Mouse (Mus musculus): ENCODE results near the gene Dpp9. TPM values are rescaled to one million over a fixed set of nuclear protein-coding genes. Genes with fewer than 3 reads are reported as not detected.

Dpp9 gene
- polyA plus RNA-seq, 1 experiment, result 85.6 TPM

DNA sequence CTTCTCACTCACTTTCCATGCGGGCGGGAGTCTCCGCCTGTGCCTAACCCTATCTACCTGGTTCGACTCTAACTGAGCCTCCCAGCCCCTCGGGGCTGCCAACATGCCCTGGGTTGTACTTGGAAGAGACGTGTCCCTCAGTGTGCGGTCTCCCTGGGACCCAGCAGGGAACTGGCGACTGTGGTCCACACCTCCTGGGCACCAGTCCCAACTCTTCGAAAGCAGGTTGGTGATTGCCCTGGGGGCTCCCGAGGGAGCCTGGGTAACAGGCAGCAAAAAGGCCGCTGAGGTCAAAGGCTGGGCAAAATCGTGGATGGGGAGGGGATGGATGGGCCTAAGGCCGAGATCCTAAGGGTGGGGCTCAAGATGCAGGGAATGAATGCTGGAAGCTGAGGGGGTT, 1.0 kb downstream of the Dpp9 start:
- TF ChIP-seq POLR2A (IDR thresholded peaks at IDR 0.05; ENCODE audit: control insufficient read depth, extremely low read depth, insufficient read depth, low read length, poor library complexity) (no peak), CTCF (IDR thresholded peaks at IDR 0.05; ENCODE audit: borderline replicate concordance, control insufficient read depth, extremely low read depth, insufficient read depth, low read length, poor library complexity) (no peak)
- Histone ChIP-seq H3K36me3 (ENCODE audit: control insufficient read depth, insufficient read depth, low read length) (no peaks in the 10 kb centered on the region), H3K27ac (ENCODE audit: control insufficient read depth, insufficient read depth, low read length) (no peak overlapping the region), H3K4me1 (replicated peaks; ENCODE audit: control insufficient read depth, insufficient read depth, low read length) (peaks cover 24% of the 10 kb centered on the region), H3K27me3 (ENCODE audit: control insufficient read depth, insufficient read depth, low read length) (no peaks in the 10 kb centered on the region), H3K4me3 (ENCODE audit: control insufficient read depth, insufficient read depth, low read length) (no peak overlapping the region)
- 90% methylated on average over 13 of the region's 13 CpGs for whole genome bisulfite sequencing
- DNase-seq, result no peak

DNA sequence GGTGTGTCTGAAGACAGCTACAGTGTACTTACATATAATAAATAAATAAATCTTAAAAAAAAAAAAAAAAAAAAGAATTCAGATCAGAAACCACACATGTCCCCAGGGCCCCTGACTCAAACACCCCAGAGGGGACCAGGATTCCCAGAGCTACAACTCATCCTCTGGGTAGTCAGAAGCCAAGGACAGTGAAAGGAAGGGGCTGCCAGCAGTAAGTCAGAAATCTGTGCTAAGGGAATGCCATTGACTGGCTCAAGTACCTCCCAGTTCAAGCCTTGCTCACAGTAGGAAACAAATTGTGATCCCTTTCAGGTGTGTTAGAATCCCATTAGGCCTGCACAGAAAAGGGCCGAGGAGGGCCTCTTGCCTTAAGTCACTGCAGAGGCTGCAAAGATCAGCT, 4.5 kb downstream of the Dpp9 start:
- Histone ChIP-seq H3K27ac (ENCODE audit: control insufficient read depth, insufficient read depth, low read length) (no peak overlapping the region), H3K36me3 (ENCODE audit: control insufficient read depth, insufficient read depth, low read length) (peaks cover 16% of the 10 kb centered on the region), H3K27me3 (ENCODE audit: control insufficient read depth, insufficient read depth, low read length) (no peaks in the 10 kb centered on the region), H3K4me3 (ENCODE audit: control insufficient read depth, insufficient read depth, low read length) (no peak overlapping the region), H3K4me1 (replicated peaks; ENCODE audit: control insufficient read depth, insufficient read depth, low read length) (peaks cover 24% of the 10 kb centered on the region)
- TF ChIP-seq CTCF (IDR thresholded peaks at IDR 0.05; ENCODE audit: borderline replicate concordance, control insufficient read depth, extremely low read depth, insufficient read depth, low read length, poor library complexity), result no peak
- TF ChIP-seq POLR2A (IDR thresholded peaks at IDR 0.05; ENCODE audit: control insufficient read depth, extremely low read depth, insufficient read depth, low read length, poor library complexity), result no peak
- 100% methylated on average over 1 of the region's 1 CpGs for WGBS
- no peak for DNase-seq

DNA sequence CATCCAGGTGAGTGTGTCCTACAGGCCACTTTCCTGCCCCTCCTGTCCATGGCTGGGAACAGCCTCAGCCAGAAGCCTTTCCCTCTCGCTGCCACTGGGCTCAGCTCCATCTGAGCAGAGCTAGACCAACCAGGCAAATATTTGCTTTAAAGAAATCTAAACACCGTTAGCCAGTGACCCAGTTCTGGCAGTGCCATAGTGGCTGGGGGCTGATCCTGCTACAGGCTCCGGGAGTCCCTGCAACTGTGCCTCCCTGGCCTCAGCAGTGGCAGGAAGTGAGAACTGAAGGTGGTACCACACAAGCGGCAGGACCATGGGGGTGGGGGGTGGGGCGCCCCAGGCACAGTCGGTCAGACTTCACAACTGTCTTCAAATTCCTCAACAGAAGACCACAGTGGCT, 6.0 kb downstream of the Dpp9 start:
- 14% methylated on average over 6 of the region's 6 CpGs for WGBS
- H3K36me3 ChIP-seq (ENCODE audit: control insufficient read depth, insufficient read depth, low read length), result peaks cover 16% of the 10 kb centered on the region
- TF ChIP-seq CTCF (IDR thresholded peaks at IDR 0.05; ENCODE audit: borderline replicate concordance, control insufficient read depth, extremely low read depth, insufficient read depth, low read length, poor library complexity), result no peak
- no peak for TF ChIP-seq POLR2A (IDR thresholded peaks at IDR 0.05; ENCODE audit: control insufficient read depth, extremely low read depth, insufficient read depth, low read length, poor library complexity)
- peaks cover 14% of the 10 kb centered on the region for H3K4me1 ChIP-seq (replicated peaks; ENCODE audit: control insufficient read depth, insufficient read depth, low read length)
- H3K27ac ChIP-seq (ENCODE audit: control insufficient read depth, insufficient read depth, low read length), result no peak overlapping the region
- H3K4me3 ChIP-seq (ENCODE audit: control insufficient read depth, insufficient read depth, low read length), result no peak overlapping the region
- H3K27me3 ChIP-seq (ENCODE audit: control insufficient read depth, insufficient read depth, low read length), result no peaks in the 10 kb centered on the region
- no peak for DNase-seq

DNA sequence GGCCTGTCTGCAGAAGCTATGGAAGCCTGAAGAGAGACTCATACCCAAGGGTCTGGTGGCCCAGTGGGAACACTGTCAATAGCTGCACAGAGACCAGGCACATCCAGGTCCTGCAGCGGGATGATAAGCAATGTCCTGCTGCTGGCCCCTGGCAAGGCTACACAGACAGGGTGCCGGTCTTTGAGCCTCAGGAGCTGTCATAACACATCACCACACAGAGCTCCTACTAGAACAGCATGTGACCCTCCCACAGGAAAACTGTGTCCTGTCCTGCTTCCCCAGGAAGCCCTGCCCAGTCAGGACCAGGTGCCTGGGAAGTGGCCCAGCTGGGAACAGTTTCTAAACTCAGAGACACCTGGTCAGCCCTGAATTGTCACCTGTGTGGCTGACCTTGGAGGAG, 7.6 kb downstream of the Dpp9 start:
- H3K4me3 ChIP-seq (ENCODE audit: control insufficient read depth, insufficient read depth, low read length), result no peak overlapping the region
- peaks cover 8% of the 10 kb centered on the region; the same call in 1 of the 2 replicates for H3K4me1 ChIP-seq (replicated peaks; ENCODE audit: control insufficient read depth, insufficient read depth, low read length)
- peaks cover 23% of the 10 kb centered on the region for H3K36me3 ChIP-seq (ENCODE audit: control insufficient read depth, insufficient read depth, low read length)
- WGBS, result 98% methylated on average over 2 of the region's 2 CpGs
- no peaks in the 10 kb centered on the region for H3K27me3 ChIP-seq (ENCODE audit: control insufficient read depth, insufficient read depth, low read length)
- H3K27ac ChIP-seq (ENCODE audit: control insufficient read depth, insufficient read depth, low read length), result no peak overlapping the region
- TF ChIP-seq POLR2A (IDR thresholded peaks at IDR 0.05; ENCODE audit: control insufficient read depth, extremely low read depth, insufficient read depth, low read length, poor library complexity) (no peak), CTCF (IDR thresholded peaks at IDR 0.05; ENCODE audit: borderline replicate concordance, control insufficient read depth, extremely low read depth, insufficient read depth, low read length, poor library complexity) (no peak)
- no peak for DNase-seq

DNA sequence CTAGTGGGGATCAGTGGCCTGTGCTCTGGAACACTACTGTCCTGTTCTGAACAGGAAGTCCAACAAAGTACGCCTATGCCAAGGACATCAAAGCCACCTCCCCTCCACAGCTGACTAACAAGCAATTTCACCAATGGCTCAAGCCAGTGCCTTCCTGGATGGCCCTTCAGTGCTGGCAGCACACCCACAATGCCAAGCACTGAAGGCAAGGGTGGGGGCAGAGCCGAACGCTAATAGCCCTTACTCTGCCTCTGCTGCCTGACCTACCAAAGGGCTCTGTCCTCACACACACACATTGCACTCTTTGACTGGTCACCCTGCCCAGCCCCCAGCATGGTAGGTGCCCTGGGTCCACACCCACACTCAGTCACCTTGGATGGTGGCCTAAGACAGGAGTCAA, 9.9 kb downstream of the Dpp9 start:
- Histone ChIP-seq H3K4me3 (ENCODE audit: control insufficient read depth, insufficient read depth, low read length) (no peak overlapping the region), H3K36me3 (ENCODE audit: control insufficient read depth, insufficient read depth, low read length) (peaks cover 43% of the 10 kb centered on the region), H3K27me3 (ENCODE audit: control insufficient read depth, insufficient read depth, low read length) (no peaks in the 10 kb centered on the region), H3K27ac (ENCODE audit: control insufficient read depth, insufficient read depth, low read length) (no peak overlapping the region), H3K4me1 (replicated peaks; ENCODE audit: control insufficient read depth, insufficient read depth, low read length) (peaks cover 8% of the 10 kb centered on the region; the same call in 1 of the 2 replicates)
- WGBS, result 98% methylated on average over 3 of the region's 3 CpGs
- no peak for TF ChIP-seq POLR2A (IDR thresholded peaks at IDR 0.05; ENCODE audit: control insufficient read depth, extremely low read depth, insufficient read depth, low read length, poor library complexity)
- no peak for DNase-seq

DNA sequence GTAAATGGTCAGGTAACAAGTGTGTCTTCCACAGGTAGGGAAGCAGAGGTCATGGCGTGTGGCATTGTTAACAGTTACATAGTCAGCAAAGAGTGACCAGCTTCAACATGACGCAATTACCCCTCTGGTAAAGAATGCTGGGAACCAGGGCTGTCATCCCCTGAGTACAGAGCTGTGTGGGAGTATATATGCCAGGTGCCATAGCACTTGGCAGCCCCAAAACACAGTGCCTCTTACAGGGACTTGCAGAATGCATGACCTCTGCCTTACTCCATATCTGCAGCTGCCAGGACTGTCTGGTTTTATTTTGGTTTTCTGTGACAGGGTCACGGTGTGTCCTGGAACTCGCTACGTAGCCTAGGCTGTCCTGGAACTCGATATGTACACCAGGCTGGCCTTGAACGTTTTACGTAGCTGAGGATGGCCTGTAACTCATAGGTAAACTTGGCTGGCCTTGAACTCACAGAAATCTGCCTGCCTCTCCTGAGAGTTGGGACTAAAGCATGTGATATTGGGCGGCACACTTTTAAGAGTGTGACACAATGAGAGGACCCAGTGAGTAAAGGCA, 10.7 kb downstream of the Dpp9 start:
- H3K4me1 ChIP-seq (replicated peaks; ENCODE audit: control insufficient read depth, insufficient read depth, low read length), result peaks cover 5% of the 10 kb centered on the region; the same call in 1 of the 2 replicates
- DNase-seq, result no peak
- no peak overlapping the region for H3K4me3 ChIP-seq (ENCODE audit: control insufficient read depth, insufficient read depth, low read length)
- TF ChIP-seq POLR2A (IDR thresholded peaks at IDR 0.05; ENCODE audit: control insufficient read depth, extremely low read depth, insufficient read depth, low read length, poor library complexity) (no peak), CTCF (IDR thresholded peaks at IDR 0.05; ENCODE audit: borderline replicate concordance, control insufficient read depth, extremely low read depth, insufficient read depth, low read length, poor library complexity) (no peak)
- no peaks in the 10 kb centered on the region for H3K27me3 ChIP-seq (ENCODE audit: control insufficient read depth, insufficient read depth, low read length)
- peaks cover 51% of the 10 kb centered on the region for H3K36me3 ChIP-seq (ENCODE audit: control insufficient read depth, insufficient read depth, low read length)
- no peak overlapping the region for H3K27ac ChIP-seq (ENCODE audit: control insufficient read depth, insufficient read depth, low read length)
- WGBS, result 98% methylated on average over 9 of the region's 9 CpGs

Measured in thymus, adult 2 months (tissue).